Mouse (Mus musculus) adipocyte (in vitro differentiated cells): ENCODE data around the gene Bag2.
"Not testable (repeated sequence)": the region's sequence is repeated elsewhere in the genome, so short reads cannot be mapped to it uniquely, and the experiment has no call there.

Experiments
- DNase-seq: peaks from one replicate; pipeline ENCODE4 v3.0.0-alpha.2; 2016; ENCODE audit warnings: low spot score

Bag2 gene

GRCm38 (mm10) chr1:33749709-33750108 is 7.9 kb downstream of the Bag2 start:
- not testable (repeated sequence) for DNase-seq

- no peak for DNase-seq
Observed at GRCm38 (mm10) chr1:33749109-33749508, 8.5 kb downstream of the Bag2 start.

- DNase-seq: no peak
Observed at GRCm38 (mm10) chr1:33745901-33746300, 11.7 kb downstream of the Bag2 start.

- DNase-seq: not testable (repeated sequence)
Observed at GRCm38 (mm10) chr1:33744815-33745214, 12.8 kb downstream of the Bag2 start.

- DNase-seq: no peak
Observed at GRCm38 (mm10) chr1:33742903-33743302, 14.7 kb downstream of the Bag2 start.

- DNase-seq: peak; percentile 88
Observed at GRCm38 (mm10) chr1:33739302-33739701, 18.3 kb downstream of the Bag2 start.

- DNase-seq: no peak
Observed at GRCm38 (mm10) chr1:33738681-33739278, 18.8 kb downstream of the Bag2 start.

GRCm38 (mm10) chr1:33738281-33738680 is 19.3 kb downstream of the Bag2 start:
- DNase-seq: no peak

- DNase-seq: no peak
Observed at GRCm38 (mm10) chr1:33734001-33734685, 23.5 kb downstream of the Bag2 start.

- DNase-seq: no peak
Observed at GRCm38 (mm10) chr1:33733044-33733443, 24.6 kb downstream of the Bag2 start.

GRCm38 (mm10) chr1:33725086-33725485 is 32.5 kb downstream of the Bag2 start:
- DNase-seq: no peak

GRCm38 (mm10) chr1:33724516-33724915 is 33.1 kb downstream of the Bag2 start:
- peak; percentile 49 for DNase-seq

- DNase-seq: no peak
Observed at GRCm38 (mm10) chr1:33721020-33721419, 36.6 kb downstream of the Bag2 start.

- peak; percentile 39 for DNase-seq
Observed at GRCm38 (mm10) chr1:33720231-33720630, 37.4 kb downstream of the Bag2 start.

GRCm38 (mm10) chr1:33719733-33720225 is 37.8 kb downstream of the Bag2 start, which contains the start of gene Rab23:
Gene Rab23 (plus strand): TSS chr1:33719887.
- peak; percentile 78 for DNase-seq

- DNase-seq: no peak
Observed at GRCm38 (mm10) chr1:33717636-33718035, 40.0 kb downstream of the Bag2 start.

- no peak for DNase-seq
Observed at GRCm38 (mm10) chr1:33714796-33715195, 42.8 kb downstream of the Bag2 start.

GRCm38 (mm10) chr1:33712026-33712425 is 45.6 kb downstream of the Bag2 start:
- DNase-seq: peak; percentile 29

- DNase-seq: no peak
Observed at GRCm38 (mm10) chr1:33709615-33710014, 48.0 kb downstream of the Bag2 start.

- no peak for DNase-seq
Observed at GRCm38 (mm10) chr1:33701244-33701643, 56.4 kb downstream of the Bag2 start.

- no peak for DNase-seq
Observed at GRCm38 (mm10) chr1:33696016-33696415, 61.6 kb downstream of the Bag2 start.
